Mouse (Mus musculus) right cerebral cortex, postnatal 10 days (tissue): ENCODE measurements at regions not wholly inside any gene's neighbourhood (a gene's known extent, or its start where the extent isn't known, plus 50 kb on each side); places are given as distances from the start of the nearest gene placed in this dataset.

Experiments used
- DNase-seq, 2 experiments: peaks; one replicate each; pipeline ENCODE4 v3.0.0; 2021; ENCODE audit warnings: low spot score in 2 of 2

GRCm38 (mm10) chr5:116776450-116776849, 184.8 kb upstream of the Srrm4 start:
- no peak for DNase-seq

DNA sequence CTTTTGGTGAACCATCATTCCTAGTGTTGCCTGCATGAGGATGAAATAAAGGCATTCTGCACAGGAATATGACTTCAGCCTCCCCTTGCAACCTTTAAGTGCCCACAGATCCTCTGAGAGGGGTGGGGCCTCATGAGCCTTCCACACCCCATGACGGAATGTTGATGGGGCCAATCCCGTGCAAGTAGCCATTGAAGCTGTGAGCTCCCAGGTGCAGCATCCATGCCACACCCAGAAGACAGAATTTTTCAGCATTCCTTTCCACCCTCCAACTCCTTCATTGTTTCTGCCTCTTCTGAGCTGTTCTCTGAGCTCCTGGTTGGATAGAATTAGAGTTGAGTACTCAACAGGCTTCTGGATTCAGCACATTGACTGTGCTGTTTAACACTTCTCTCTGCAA, 174.6 kb upstream of the Srrm4 start:
- no peak for DNase-seq

GRCm38 (mm10) chr5:116761323-116761722, 169.7 kb upstream of the Srrm4 start:
- no peak for DNase-seq

DNA sequence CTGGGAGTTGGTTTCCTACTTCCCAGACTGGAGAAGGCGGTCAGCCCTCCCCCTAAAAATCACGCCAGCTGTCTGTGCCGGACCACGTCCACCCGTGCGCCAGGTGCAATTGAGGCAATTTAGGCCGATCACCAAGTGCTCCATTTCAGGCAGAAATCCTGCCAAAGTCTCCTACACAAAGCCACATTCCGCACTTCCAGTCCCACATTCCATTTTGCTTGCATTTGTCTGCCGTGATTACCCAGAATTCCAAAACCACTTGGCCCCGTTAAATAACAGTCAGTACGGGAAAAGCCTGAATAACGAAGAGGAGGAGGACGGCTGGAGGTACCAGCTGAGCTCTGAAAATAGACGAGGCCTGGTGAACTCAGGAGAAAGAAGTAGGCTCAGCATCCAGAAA, 167.1 kb upstream of the Srrm4 start:
- DNase-seq: peak; percentile 26 to 34

DNA sequence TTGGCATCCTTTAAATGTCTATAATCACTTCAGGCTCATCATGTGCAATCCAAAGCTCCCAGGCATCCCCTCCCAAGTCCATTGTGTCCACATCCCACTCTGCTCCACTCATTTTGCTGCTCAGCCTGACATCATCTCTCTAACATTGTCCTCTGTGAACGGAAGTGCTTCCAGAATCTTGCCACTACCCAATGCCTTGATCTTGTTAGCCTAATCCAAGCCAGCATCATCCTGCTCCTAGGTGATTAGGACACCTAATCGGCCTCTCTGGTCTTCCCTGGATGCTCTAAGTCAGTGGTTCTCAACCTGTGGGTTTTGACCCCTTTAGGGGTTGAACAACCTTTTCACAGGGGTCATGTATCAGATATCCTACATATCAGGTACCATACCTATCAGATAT, 161.3 kb upstream of the Srrm4 start:
- DNase-seq: no peak

DNA sequence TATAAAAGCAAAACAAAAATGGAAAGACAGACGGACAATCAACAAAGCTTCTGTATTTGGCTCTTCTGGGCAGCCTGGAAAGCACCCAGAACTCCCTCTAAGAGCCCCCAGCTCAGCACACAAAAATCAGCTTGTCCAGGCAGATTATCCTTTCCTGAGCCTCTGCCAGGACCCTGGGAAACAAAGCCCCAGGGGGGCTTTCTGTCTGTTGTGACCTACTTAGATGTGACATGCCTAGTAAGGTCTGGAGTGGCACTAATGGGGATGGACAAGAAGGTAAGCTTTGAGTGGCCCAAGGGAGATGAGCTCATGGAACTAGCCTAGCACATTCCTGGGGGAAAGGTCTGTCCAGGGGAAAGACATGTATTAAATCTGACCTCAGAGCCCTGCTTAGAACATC, 160.5 kb upstream of the Srrm4 start:
- DNase-seq: no peak

- DNase-seq: no peak
These were observed 154.2 kb upstream of the Srrm4 start for GRCm38 (mm10) chr5:116745776-116746175.

DNA sequence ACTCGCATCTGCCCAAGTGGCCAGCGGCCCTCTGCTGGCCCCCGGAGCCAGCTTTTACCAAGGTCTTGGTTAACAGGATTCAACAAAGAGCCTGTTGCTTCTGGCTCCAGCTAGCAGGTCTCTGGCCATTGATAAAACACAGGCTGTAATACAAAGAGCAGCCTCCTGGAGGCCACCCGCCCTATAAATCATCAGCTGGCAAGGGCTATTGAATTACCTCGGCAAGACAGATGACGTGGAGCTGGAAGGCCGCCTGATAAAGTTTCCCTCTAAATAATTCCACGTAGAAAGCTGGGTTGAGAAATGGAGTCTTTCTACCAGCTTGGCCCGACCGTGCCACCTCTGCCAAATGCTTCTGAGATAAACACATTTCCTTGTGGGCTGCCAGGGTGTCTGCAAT, 152.8 kb upstream of the Srrm4 start:
- DNase-seq: peak in 1 of 2 experiments; percentile 25

GRCm38 (mm10) chr5:116735622-116736021, 144.0 kb upstream of the Srrm4 start:
- DNase-seq: no peak

DNA sequence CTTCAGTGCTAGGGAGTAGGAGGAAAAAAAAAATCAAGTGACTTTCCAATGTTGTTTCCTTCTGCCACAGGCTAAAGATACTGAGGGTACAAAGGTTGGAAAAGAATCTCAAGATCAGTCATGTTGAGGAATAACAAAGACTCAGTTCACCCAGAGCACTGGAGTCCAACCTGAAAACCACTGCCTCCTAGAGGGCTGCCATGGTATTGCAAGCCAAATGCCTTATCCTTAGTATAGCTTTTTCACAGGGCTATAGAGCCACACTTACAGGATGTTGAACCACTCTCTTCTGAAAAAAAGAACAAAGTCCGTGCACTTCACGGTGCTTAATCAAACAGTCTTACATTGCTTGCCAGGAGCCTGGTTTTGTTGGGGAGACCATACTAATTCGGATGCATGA, 139.9 kb upstream of the Srrm4 start:
- DNase-seq: no peak

GRCm38 (mm10) chr5:116719200-116719599, 127.6 kb upstream of the Srrm4 start:
- DNase-seq: no peak

DNA sequence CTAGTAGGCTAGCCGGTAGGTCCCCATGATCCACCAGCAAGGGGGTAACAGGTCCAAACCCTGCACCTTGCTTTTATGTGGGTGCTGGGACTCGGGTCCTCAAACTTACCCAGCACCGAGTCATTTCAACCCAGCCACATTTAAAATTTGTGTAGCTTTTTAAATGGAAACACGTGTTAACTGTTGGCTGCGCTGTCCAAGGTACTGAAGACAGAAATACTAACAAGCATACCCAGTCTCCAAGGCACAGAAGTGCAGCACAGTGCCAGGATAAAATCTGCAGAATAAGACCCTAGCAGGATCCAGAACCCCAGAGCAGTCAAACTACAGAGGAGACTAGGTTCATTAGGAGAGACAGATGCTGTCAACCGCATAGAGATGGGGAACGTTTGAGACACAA, 122.6 kb upstream of the Srrm4 start:
- DNase-seq: peak in 1 of 2 experiments; percentile 33

DNA sequence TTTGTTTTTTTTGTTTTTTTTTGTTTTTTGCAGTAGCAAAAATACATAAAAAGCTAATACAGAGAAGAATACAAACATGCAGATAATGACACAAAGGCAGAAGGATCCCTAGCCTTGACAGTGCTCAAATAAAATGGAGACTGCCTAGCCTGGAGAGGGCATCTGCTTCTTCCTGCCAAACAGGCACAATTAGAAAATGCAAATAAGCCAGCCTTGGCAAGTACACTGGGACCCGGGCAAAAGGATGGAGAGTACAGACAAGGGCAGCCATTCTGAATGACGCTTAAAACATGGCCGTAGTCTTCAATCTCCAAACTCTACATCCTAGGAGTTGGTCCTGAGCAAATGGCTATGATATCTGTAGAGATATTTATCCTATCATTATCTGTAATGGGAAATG, 120.4 kb upstream of the Srrm4 start:
- no peak for DNase-seq

- no peak for DNase-seq
These were observed 116.9 kb upstream of the Srrm4 start for GRCm38 (mm10) chr5:116708505-116708904.

DNA sequence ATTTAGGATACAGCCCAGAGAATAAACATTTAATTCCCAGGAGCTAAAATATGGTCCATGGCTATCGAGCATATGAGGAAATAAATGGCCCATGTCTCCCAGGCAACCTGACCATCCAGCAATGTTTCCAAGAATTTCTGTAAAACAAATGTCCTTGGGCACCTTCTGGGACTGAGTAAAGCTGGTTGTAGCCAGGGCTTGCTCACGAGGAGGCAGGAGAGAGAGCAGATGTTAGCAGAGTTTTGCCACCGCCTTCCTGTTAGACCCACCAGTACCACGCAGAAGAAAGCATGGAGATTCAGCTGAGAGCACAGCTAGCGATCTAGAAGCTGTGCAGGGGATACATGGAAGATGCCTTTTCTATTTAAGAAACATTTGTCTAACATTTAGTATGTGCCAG, 70.8 kb upstream of the Srrm4 start:
- peak in 1 of 2 experiments; percentile 48 for DNase-seq

- DNase-seq: peak in 1 of 2 experiments; percentile 32
These were observed 70.2 kb upstream of the Srrm4 start for GRCm38 (mm10) chr5:116661851-116662250.

DNA sequence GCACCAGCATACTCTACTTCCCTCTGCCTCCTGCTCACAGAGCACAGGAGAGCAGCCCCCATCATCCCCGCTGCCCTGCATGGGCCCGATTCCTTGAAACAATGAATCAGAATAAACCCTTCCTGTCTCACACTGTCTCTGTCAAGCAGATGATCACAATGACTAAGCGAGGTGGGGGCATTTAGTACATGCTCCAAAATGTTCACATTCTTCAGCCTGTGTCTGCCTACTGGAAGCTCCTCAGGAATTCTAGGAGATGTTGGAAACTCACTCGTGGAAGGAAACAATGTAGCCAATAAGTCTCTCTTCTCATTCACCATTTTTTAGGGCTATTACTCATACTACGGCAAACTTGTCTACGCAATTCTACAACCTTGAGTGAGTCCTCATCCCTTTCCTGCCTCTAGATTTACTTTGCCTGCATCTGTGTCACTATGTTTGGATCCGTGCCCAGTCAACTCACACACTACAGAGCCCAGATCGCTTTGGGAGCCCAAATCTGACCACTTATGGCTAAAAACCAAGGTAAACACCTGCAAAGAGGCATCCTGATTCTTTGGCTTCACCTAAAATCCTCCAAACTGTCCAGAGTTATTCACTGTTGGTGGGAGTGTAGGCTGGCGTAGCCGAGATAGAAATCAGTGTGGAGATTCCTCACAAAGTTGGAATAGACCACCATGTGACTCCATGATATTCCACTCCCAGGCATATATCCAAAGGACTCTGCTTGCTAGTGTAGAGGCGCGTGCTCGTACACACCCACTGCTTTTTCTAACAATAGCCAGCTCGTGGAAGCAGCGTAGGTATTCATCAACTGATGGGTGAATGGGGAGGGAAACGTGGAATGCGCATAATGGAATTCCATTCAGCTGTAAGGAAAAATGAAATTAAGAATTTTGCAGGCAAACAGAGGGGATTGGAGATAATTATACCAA, 63.1 kb upstream of the Srrm4 start:
- peak; percentile 43 to 64 for DNase-seq
